Mouse (Mus musculus) heart, postnatal 0 days (tissue): ENCODE measurements at regions not wholly inside any gene's neighbourhood (a gene's known extent, or its start where the extent isn't known, plus 50 kb on each side); places are given as distances from the start of the nearest gene placed in this dataset.

Experiments
- ATAC-seq: fragments of 200-750 bp; cut with Nextera tagmentation; 2 replicates; pipeline ENCODE4 v1.8.0; 2017; ENCODE audit warnings: low read depth, moderate number of reproducible peaks, moderate library complexity; ENCODE audit not compliant: insufficient read depth
- DNase-seq: peaks from one replicate; pipeline ENCODE4 v3.0.0-alpha.2; 2016; ENCODE audit warnings: low spot score
- H3K27ac ChIP-seq: fragments of 300-500 bp; sonication (generic); 2 replicates; pipeline ENCODE4 v1.5.1; 2014; ENCODE audit warnings: low read depth, mild to moderate bottlenecking
- H3K27me3 ChIP-seq: fragments of 300-500 bp; sonication (generic); 2 replicates; pipeline ENCODE4 v1.6.1; 2014; ENCODE audit warnings: low read length, mixed read lengths; ENCODE audit not compliant: control insufficient read depth, insufficient read depth
- H3K36me3 ChIP-seq: fragments of 300-500 bp; sonication (generic); replicated peaks from 2 replicates; pipeline ENCODE4 v1.6.1; 2014; ENCODE audit warnings: low read length, mixed read lengths; ENCODE audit not compliant: control insufficient read depth, insufficient read depth
- H3K4me1 ChIP-seq: fragments of 300-500 bp; sonication (generic); 2 replicates; pipeline ENCODE4 v1.6.1; 2014; ENCODE audit warnings: antibody characterized with exemption; ENCODE audit not compliant: control insufficient read depth, insufficient read depth
- H3K4me2 ChIP-seq: fragments of 300-500 bp; sonication (generic); 2 replicates; pipeline ENCODE4 v1.6.1; 2014; ENCODE audit warnings: low read depth, mild to moderate bottlenecking, low read length, moderate library complexity
- H3K4me3 ChIP-seq: fragments of 300-500 bp; sonication (generic); 2 replicates; pipeline ENCODE4 v1.5.1; 2014; ENCODE audit warnings: low read depth, low read length
- H3K9ac ChIP-seq: fragments of 300-500 bp; sonication (generic); replicated peaks from 2 replicates; pipeline ENCODE4 v1.6.1; 2014; ENCODE audit warnings: low read depth, low read length, mixed read lengths
- H3K9me3 ChIP-seq: fragments of 300-500 bp; sonication (generic); replicated peaks from 2 replicates; pipeline ENCODE4 v1.6.1; 2016; ENCODE audit warnings: low read length; ENCODE audit not compliant: control insufficient read depth
- CTCF ChIP-seq: IDR thresholded peaks from 2 replicates; pipeline ENCODE4 v1.5.1; 2016; ENCODE audit warnings: antibody characterized with exemption, control low read depth, low read depth
- EP300 ChIP-seq: IDR thresholded peaks from 2 replicates; pipeline ENCODE4 v1.6.1; 2016; ENCODE audit warnings: antibody characterized with exemption, low read depth
- WGBS: fragments of 180-500 bp; shearing (Covaris S2); extraction: QIAGEN DNeasy Blood & Tissue Kit; methylation state at CpG from one replicate; pipeline ENCODE4 v1.1.7; 2014; 5-methylcytosine and 5-hydroxymethylcytosine counted together

DNA sequence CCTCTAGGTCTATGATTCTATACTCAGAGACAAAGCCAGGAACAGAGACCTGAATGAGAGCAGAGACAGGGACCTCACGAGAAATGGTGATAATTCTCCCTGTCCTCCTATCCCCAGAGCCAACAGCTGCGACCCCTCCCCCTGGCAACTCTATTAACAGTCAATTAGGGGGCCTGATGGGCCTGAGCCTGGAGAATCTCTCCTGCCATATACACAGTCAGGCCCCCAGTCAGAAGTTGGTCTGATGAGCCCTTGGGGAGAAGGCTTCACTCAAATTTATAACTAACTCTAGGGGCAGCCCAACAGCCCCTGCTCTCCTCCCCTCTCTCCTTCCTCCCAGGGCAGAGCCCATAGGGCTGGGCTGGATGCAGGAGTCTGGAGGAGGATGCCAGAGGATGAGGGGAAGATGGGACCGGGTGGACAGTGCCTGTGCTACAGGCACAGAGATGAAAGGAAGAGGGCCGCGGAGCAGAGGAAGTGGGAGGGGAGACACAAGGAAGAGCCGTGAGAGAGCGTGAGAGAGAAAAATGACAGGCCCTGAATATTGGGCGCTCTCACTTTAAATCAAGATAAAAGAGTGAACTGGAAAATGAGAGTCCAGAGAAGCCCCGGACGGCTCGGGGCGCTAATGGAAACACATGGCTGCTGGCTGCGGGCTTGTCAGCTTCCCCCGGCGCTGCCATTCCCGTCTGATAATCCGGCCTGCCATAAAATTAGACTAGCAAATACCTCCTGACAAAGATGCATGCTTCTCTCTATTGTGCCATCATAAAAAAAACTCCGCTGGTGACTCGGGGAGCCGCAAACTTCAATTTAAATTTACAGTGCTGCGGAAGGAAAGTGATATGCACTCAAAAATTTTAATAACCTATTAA, 57.2 kb upstream of the Pax2 start:
- no peaks in the 10 kb centered on the region for H3K9me3 ChIP-seq
- no peak overlapping the region for H3K4me3 ChIP-seq
- DNase-seq (no peak), ATAC-seq (no peak)
- no peaks in the 10 kb centered on the region for H3K36me3 ChIP-seq
- no peaks in the 10 kb centered on the region for H3K4me1 ChIP-seq
- 16% methylated on average over 21 of the region's 21 CpGs for WGBS
- peaks cover 72% of the 10 kb centered on the region for H3K27me3 ChIP-seq
- H3K9ac ChIP-seq: no peak overlapping the region
- TF ChIP-seq EP300 (no peak), CTCF (no peak)
- no peak overlapping the region for H3K27ac ChIP-seq
- H3K4me2 ChIP-seq: no peak overlapping the region
